In the genomic region with DNA sequence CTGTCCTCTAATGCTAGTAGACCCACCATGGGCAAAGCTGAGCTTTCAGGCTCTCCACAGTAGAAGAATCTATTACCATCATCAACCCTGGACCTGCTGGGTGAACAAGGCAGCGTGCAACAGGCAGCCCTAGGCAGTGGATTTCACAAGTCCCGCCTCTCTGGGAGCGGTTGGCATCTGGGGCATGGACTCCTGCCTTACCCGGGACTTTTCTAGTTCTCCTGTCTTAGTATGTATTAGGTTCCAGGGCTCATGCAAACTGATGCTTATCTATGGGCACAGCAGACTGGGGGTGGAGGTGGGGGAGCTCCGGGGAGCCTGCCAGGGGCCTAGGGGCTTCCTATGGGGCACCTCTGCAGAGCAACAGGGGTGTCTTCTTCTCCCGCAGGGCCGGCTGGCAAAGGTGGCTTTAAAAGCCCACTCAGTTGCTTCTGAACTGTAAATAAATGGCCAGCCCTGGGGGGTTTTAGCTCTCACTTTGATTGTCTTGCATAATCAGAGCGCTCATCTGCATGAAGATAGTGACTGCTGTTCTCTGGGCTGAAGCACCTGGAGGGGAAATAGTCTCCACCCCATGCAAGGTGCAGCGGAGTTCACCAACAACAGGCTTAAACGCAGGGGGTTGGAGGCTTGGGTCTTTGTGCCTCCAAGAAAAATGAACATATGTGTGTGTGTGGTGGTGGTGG, we compare ENCODE assay signal across 10 mouse cellular contexts. TPM values are rescaled to one million over a fixed set of nuclear protein-coding genes. Genes with fewer than 3 reads are reported as not detected.
DNase-seq lines count a peak whose midpoint lies in the region; ATAC-seq lines count a peak whose summit lies in the region.
"Had no signal": no experiment of that assay in that cellular context is flagged by ENCODE, and none has a peak within 500 bp of the region (broad histone marks: within the 10 kb centered on the region; RNA-seq: fewer than 3 reads in every experiment).

No protein-coding gene starts in this region.

- peaks cover 10% of the 10 kb centered on the region; the same call in 1 of the 2 replicates for H3K4me1 ChIP-seq in intestine, embryonic 14.5 days (replicated peaks; ENCODE audit: control insufficient read depth, insufficient read depth, low read length)
- peaks cover 8% of the 10 kb centered on the region for H3K4me1 ChIP-seq in intestine, embryonic 16.5 days (ENCODE audit: control insufficient read depth, insufficient read depth, low read length)
- peaks cover 4% of the 10 kb centered on the region for H3K4me1 ChIP-seq in embryonic facial prominence, embryonic 14.5 days (ENCODE audit: control insufficient read depth, insufficient read depth, low read length)

- no peak overlapping the region for H3K4me3 ChIP-seq in intestine, embryonic 14.5 days (ENCODE audit: low read depth, low read length)
- no peak overlapping the region for H3K4me3 ChIP-seq in intestine, embryonic 16.5 days (ENCODE audit: low read length)
- peak overlapping the region; percentile 50; the same call in 1 of the 2 replicates for H3K4me3 ChIP-seq in embryonic facial prominence, embryonic 14.5 days (ENCODE audit: low read depth, low read length)

- WGBS in intestine, embryonic 14.5 days, result 37% methylated on average over 10 of the region's 10 CpGs
- WGBS in intestine, embryonic 16.5 days, result 36% methylated on average over 10 of the region's 10 CpGs
- 18% methylated on average over 10 of the region's 10 CpGs for WGBS in embryonic facial prominence, embryonic 14.5 days

- DNase-seq in intestine, embryonic 14.5 days (ENCODE audit: low spot score), result no peak
- no peak for DNase-seq in embryonic facial prominence, embryonic 14.5 days (ENCODE audit: low spot score)
- peak; percentile 18 to 32 for DNase-seq in heart, postnatal 36 days
- DNase-seq in skeletal muscle tissue, adult 2 months (ENCODE audit: low read depth, low spot score), result peak; percentile 61
- no peak for DNase-seq in retina, embryonic 14.5 days (ENCODE audit: low spot score)
- no peak for DNase-seq in adrenal gland, adult 18-20 months (ENCODE audit: low spot score in 2 of 2)
- no peak for DNase-seq in yolk sac, embryonic 10.5 days (ENCODE audit: low spot score)
- DNase-seq: retina, postnatal 1 day had no signal

- no peak for ATAC-seq in intestine, embryonic 14.5 days (replicated peaks; ENCODE audit: low FRiP score, low TSS enrichment, low read depth)
- ATAC-seq in intestine, embryonic 16.5 days, result no peak
- ATAC-seq in embryonic facial prominence, embryonic 14.5 days (ENCODE audit: low read depth), result no peak

- H3K27ac ChIP-seq in intestine, embryonic 14.5 days (ENCODE audit: low read depth), result no peak overlapping the region
- H3K27ac ChIP-seq in intestine, embryonic 16.5 days (ENCODE audit: low read length), result no peak overlapping the region
- H3K27ac ChIP-seq in embryonic facial prominence, embryonic 14.5 days (replicated peaks; ENCODE audit: low read depth, low read length), result no peak overlapping the region

- intact Hi-C loops in heart, postnatal 36 days (cut with DNase I), result loop anchor here (1.0 to 10.0 kb wide), 7 partner anchors 92 to 779 kb away; no protein-coding TSS in a partner anchor

- H3K9ac ChIP-seq in intestine, embryonic 14.5 days (ENCODE audit: low read length), result no peak overlapping the region
- H3K9ac ChIP-seq in intestine, embryonic 16.5 days (ENCODE audit: low read depth, low read length), result no peak overlapping the region
- H3K9ac ChIP-seq in embryonic facial prominence, embryonic 14.5 days (ENCODE audit: low read depth, low read length), result no peak overlapping the region

- H3K27me3 ChIP-seq in intestine, embryonic 14.5 days (replicated peaks; ENCODE audit: control insufficient read depth, insufficient read depth, low read length), result peaks cover 25% of the 10 kb centered on the region
- no peaks in the 10 kb centered on the region for H3K27me3 ChIP-seq in intestine, embryonic 16.5 days (replicated peaks; ENCODE audit: control insufficient read depth, insufficient read depth, low read length)
- peaks cover 28% of the 10 kb centered on the region for H3K27me3 ChIP-seq in embryonic facial prominence, embryonic 14.5 days (replicated peaks; ENCODE audit: control insufficient read depth, insufficient read depth, low read length)

- peak overlapping the region; percentile 87 for H3K4me2 ChIP-seq in intestine, embryonic 14.5 days (ENCODE audit: low read length)
- H3K4me2 ChIP-seq in intestine, embryonic 16.5 days (ENCODE audit: low read depth, low read length), result no peak overlapping the region
- H3K4me2 ChIP-seq in embryonic facial prominence, embryonic 14.5 days (ENCODE audit: low read depth, low read length), result peak overlapping the region; percentile 85

- no peaks in the 10 kb centered on the region for H3K36me3 ChIP-seq in intestine, embryonic 14.5 days (ENCODE audit: control insufficient read depth, insufficient read depth, low read length)
- H3K36me3 ChIP-seq in intestine, embryonic 16.5 days (ENCODE audit: control insufficient read depth, insufficient read depth, low read length), result no peaks in the 10 kb centered on the region
- no peaks in the 10 kb centered on the region for H3K36me3 ChIP-seq in embryonic facial prominence, embryonic 14.5 days (ENCODE audit: control insufficient read depth, insufficient read depth, low read length)

- no peaks in the 10 kb centered on the region for H3K9me3 ChIP-seq in intestine, embryonic 14.5 days (ENCODE audit: control insufficient read depth, low read length)
- no peaks in the 10 kb centered on the region for H3K9me3 ChIP-seq in intestine, embryonic 16.5 days (ENCODE audit: control insufficient read depth, low read length)
- no peaks in the 10 kb centered on the region for H3K9me3 ChIP-seq in embryonic facial prominence, embryonic 14.5 days (ENCODE audit: control insufficient read depth, low read length)

RNA-seq across cellular contexts. Expression of a gene that starts 2.2 kb away (rescaled TPM):
- 18.2 and 18.8 TPM in 2 replicates for polyA plus RNA-seq in intestine, embryonic 14.5 days (2014; fragmentation: Nextera tagmentation; extraction: Ambion mirVana)
- polyA plus RNA-seq in intestine, embryonic 16.5 days (2015; fragmentation: Nextera tagmentation; extraction: Ambion mirVana), result 6.5 and 7.5 TPM in 2 replicates
- polyA plus RNA-seq in embryonic facial prominence, embryonic 14.5 days (2014; fragmentation: Nextera tagmentation; extraction: Ambion mirVana), result 24.3 and 24.4 TPM in 2 replicates
- total RNA-seq in heart, postnatal 36 days (2021), result 100 to 1,000 TPM; 182 to 204 TPM
- 10 to 100 TPM in 1 of 2 experiments, 1 to 10 TPM in 1; 5.9 to 12.6 TPM for total RNA-seq in adrenal gland, adult 18-20 months (2021)
- total RNA-seq: MEL had no signal

Comparison
In these comparisons a context has a peak if more than half of its experiments do, and no peak if none do; other contexts are left out.
1. DNase-seq: peak in heart, postnatal 36 days (2 of 2) and skeletal muscle tissue, adult 2 months (single experiment); none in intestine, embryonic 14.5 days (single experiment), embryonic facial prominence, embryonic 14.5 days (single experiment), retina, embryonic 14.5 days (single experiment), adrenal gland, adult 18-20 months (0 of 2) and yolk sac, embryonic 10.5 days (single experiment).